Mouse (Mus musculus) megakaryocyte, adult 5-6 weeks (primary cell): ENCODE data around the gene Foxa3. TPM values are rescaled to one million over a fixed set of nuclear protein-coding genes. Genes with fewer than 3 reads are reported as not detected.
A peak's percentile ranks its signal among the peaks of the same experiment; 100 is the strongest.

ENCODE experiments used
- ATAC-seq: 2 replicates; pipeline ENCODE4 v1.8.0; 2016; ENCODE audit warnings: mild to moderate bottlenecking, inconsistent platforms; ENCODE audit not compliant: poor library complexity, severe bottlenecking
- total RNA-seq, 2 experiments: library from RNA; stranded (forward) in 1 of 2; stranded (reverse) in 1 of 2; fragments of 153-499, 151-499 nt in 1 of 2; fragments of 221-1000, 200-1000 nt in 1 of 2; gene quantifications; 2 replicates each; pipeline versions ENCODE4 v1.2.3 to v1.2.4; 2015 to 2017

The Foxa3 gene
- total RNA-seq, 2 experiments from 2014 or later, result not detected

DNA sequence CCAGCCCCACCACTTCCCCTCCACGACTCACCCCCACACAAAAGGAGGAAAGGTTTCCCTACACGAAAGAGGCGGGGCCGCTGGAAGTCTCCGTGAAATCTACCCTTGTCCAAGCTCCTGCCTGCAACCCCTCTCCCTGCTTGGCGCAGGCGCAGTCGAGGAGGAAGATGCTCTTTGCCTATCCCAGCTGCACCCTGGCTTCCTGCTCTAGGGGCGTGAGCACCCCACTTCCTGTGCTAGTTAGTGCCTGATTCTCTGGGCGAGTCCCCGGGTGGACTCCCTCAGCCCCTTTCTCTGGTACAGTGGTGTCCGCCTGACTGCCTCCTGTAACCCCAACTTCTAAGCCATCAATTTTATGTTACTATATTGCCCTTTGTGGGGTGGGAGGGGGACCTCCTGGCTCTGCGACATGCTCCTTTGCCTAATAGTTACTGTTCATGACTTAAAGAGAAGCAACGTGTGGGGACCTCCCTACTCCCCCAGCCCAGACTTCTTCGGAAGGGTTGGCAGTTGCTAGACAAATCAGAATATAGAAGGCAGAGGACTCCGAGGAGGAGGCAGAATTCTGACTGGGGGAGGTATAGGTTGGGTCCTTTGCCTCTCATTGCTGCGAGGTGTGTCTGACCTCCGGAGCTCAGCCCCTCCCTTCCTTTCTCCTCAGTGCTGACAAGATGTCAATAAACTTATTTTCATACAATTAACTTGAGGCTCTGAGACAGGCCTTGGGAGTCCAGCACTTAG is 22.1 kb downstream of the Foxa3 start:
- peak; percentile 64 for ATAC-seq

DNA sequence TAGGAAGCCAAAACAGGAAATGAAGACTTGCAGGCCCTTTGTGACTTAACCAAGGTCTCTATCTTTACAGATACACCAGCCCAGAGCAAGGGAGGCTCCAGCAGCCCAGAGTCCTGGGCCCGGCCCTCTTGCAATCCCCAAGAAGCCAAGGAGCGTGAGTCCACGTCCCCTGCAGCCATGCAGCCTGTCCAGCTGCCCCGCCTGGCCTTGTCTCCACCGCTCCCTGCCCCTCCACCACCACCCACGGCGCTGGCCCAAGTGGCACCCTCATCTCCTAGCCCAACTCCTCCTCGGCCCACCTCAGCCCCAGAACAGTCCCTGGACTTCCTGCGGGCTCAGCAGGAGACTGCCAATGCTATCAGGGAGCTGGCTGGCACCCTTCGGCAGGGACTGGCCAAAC is 22.9 kb downstream of the Foxa3 start:
- no peak for ATAC-seq

DNA sequence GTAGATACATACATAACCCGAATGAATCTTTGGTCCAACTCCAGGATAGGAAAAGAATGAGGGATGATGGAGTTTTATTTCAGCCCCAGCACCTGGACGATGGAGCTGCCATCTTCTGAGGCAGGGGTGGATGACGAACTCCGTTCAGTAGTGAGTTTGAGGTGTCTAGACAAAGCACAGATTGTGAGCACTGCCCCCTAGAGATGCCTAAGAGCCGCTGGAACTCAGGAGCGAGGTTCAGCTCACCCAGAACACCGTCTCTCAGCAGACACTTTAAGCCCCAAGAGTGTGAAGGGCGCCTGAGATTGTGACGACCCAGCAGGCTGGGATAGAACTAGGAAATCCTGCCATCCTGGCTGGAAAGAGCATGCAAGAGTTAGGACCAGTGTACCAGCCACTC is 24.5 kb downstream of the Foxa3 start:
- ATAC-seq, result no peak

DNA sequence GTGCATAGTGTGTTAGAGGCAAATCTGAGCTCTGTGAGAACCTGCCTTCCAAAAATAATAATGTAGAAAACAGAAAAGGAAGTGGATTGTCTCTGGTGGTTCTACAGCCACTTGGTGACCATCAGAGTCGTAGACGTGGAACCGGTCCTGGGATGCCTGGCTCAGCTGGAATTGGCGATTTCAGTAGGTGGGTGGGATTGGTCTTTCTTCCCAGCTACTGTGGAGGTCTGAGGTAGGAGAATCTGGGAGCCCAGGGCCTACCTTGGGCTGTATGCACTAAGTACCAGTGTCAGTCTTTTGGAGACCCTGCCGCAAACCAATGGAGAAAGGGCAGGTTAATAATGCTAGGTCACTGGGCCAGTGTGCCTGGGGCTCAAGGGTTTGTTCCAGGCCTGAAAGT is 30.3 kb downstream of the Foxa3 start:
- ATAC-seq, result no peak

DNA sequence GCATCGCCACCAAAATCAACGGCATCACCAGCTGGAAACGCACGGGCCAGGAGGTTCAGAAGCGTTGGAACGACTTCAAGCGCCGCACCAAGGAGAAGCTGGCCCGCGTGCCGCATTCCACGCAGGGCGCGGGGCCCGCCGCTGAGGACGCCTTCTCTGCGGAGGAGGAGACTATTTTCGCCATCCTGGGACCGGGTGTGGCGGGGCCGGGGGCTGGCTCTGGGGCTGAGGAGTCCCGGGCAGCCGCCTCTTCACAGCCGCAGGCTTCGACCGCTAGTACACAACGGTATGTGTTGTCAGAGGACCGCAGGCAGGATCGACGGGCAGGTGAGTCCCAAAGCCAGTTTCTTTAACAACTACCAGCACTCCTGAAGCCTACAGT is 31.1 kb downstream of the Foxa3 start:
- ATAC-seq, result no peak

DNA sequence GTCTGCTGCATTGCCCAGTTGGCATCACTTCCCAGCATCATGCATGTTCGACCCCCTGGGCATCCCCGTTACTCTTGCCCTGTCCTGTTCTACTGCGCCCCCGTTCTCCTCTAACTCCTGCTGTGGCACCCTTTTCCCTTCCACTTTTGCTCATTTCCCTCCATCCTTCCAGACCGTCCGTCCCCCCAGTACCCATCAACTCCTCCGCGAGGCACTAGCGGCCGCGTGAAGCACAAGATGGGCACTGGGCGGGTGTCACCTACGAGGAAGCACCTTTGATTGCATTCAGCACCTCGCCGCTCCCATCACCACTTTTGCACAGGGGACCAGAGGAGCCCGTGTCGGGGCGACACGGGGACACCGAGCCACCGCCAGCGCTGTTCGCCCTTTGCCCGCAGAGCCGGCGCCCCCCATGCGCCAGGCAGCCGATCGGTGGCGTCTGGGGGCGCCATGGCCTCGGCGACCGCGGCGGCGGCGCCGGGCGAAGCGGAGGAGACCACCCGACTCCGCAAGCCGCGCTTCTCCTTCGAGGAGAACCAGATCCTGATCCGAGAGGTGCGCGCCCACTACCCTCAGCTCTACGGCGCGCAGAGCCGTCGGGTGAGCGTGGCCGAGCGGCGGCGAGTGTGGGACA is 31.6 kb downstream of the Foxa3 start:
- no peak for ATAC-seq

DNA sequence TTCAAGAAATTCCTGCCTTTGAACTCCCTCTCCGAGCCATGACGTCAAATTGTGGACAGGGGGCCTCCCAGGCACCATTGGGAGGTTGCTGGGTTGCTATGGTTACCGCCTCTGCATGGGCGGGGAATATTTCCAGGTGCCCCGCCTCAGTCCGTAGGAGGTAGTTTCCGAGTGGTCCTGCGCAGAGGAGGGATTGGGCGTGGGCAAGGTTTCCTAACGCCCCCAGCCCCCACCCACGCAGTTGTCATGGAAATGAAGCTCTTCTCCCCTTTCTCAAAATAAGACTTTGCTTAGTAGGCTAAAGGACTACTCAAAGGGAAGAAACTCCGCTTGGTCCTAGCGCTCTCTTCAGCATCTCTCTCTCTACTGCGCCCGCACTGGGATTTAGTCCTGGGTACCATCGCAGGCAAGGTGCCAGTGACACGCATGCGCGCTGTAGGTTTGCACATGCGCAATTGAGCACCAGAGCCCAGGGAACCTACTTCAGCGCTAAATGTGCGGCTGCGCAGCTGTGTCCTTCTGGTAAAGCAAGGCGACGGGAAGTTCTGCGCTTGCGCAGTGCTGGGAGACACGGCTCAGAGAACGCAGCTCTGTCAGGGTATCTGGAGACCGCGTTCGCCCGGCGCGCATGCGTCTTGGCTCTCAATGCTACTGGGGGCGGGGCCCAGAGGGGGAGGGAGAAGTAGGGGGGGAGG is 32.6 kb downstream of the Foxa3 start, which contains the start of gene Mypop:
Mypop (plus strand) TSS at position 645 of the 695 bp plus-strand sequence.
- ATAC-seq, result peak; percentile 94

DNA sequence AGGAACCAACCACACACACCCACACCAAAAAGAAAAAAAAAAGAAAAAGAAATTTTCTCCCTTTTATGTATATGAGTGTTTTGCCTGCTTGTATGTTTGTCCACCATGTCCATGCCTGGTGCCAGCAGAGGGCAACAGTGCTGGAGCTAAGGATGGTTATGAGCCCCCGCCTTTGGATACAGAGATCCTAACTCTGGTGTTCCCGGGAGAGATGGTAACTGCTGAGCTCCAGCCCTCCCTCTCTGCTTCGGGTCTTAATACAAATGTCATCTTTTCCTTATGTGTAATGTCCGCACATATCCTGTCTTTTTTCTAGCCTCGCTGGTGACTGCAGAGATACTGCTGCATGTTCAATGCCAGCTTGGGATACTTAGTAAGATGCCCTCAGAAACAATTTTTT is 33.3 kb downstream of the Foxa3 start:
- ATAC-seq, result no peak

DNA sequence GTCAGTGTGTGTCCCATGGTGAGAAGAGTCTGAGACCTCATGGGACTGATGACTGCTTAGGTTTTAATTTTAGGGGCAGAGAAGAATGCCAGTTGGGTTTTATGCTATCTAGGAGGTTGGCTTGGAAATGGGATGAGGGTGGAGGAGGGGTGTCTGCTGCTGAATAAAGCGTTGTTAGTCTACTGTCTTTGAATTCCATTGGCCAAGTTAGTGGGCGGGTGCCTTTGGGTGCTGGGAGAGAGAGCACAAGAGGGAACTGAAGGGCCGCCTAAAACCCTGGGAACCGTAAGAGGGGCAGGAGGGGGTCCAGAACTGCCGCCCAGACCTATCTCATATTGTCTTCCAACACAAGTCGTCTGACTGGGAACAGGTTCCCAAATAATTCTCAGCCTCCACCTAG is 34.6 kb downstream of the Foxa3 start:
- no peak for ATAC-seq

DNA sequence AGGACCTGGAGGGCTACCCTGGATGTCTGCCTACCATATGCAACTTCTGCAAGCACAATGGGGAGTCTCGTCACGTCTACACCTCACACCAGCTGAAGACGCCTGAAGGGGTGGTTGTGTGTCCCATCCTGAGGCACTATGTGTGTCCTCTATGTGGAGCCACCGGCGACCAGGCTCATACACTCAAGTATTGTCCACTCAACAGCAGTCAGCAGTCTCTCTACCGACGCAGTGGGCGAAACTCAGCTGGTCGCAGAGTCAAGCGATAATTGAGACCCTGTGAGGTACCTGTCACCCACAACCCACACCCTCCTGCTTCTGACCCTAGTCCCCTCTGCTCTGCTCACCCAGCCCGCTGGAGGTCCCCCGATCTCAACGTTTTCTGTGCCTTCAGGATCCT is 35.6 kb downstream of the Foxa3 start:
- no peak for ATAC-seq

DNA sequence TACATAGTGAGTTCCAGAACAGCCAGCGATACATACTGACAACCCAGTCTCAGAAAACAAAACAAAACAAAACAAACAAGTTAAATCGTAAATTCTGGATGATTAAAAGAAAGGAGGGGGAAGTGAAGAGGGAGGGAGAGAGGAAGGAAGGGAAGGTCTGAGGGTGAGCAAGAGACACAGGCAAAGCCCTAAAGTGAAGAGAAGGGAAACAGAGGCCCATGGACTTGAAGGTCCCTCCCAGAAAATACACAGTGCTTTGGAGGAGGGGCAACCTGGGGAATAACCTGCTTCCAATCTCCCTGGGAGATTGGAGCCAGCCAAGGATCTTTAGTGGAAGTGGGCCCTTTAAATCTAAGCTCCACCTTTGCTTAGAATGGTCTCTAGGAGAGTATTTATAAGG is 36.2 kb downstream of the Foxa3 start, which contains the start of gene Nanos2:
Nanos2 (plus strand) TSS at position 301 of the 400 bp plus-strand sequence.
- no peak for ATAC-seq

DNA sequence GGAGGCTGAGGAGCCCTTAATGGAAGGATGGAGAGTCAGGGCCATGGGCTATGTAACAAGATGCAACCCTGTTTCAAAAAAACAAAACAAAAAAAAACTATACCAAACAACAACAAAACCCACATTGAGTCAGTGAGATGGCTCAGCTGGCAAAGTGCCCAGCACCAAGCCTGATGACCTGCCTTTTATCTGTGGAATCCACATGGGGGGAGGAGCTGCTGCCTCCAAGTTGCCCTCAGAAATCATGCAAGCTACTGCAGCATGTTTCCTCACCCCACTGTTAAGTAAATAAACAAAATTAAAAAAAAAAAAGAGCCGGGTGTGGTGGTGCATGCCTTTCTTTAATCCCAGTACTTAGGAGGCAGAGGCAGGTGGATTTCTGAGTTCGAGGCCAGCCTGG is 36.8 kb downstream of the Foxa3 start:
- ATAC-seq, result no peak

DNA sequence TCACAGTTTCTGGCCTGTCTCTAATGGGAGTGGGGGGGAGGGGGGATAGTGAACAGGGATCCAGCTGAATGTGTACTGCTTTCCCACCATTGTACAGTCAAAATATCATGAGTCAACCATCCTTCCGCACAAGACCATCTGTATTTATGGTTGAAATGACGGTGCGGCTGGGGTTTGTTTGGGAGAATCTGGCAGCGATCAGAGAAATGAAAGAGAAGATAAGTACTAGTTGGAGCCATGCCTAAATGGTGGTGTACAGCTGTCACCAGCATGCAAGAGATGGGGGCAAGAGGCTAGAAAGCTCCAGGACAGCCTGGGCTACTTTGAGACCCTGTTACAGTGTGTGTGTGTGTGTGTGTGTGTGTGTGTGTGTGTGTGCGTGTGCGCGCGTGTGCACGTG is 45.0 kb downstream of the Foxa3 start:
- no peak for ATAC-seq

DNA sequence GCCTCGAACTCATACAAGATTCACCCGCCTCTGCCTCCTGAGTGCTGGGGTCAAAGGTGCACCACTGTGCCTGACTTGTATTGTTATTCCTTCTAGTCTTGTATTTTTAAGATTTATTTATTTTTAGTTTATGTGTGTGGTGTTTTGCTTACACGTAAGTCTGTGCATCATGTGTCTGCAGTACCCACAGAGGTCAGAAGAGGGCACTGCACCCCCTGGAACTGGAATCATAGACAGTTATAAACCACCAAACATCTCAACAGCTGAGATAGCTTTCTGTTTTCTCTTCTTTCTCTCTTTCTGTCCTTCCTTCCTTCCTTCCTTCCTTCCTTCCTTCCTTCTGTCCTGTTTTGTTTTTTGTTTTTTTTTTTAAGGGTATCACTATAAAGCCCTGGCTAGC is 52.4 kb downstream of the Foxa3 start:
- ATAC-seq, result no peak

DNA sequence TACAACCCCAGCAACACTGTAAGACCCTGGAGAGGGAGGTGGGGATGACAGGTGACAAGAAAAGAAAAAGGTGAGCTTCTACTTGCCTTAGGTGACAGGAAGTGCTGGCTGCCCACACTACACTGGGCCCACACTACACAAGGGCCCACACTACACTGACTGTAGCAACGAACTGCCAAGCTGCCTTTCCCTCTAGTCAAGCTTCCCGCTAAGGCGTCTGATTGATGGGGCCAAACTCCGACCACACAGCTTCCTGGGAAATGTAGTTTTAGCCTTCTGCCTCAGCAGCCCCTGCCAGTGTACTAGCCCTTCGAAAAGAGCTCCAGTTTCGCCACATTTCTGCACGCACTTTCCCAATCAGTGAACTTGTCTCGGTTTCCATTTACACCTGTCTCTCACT is 55.7 kb downstream of the Foxa3 start:
- no peak for ATAC-seq

DNA sequence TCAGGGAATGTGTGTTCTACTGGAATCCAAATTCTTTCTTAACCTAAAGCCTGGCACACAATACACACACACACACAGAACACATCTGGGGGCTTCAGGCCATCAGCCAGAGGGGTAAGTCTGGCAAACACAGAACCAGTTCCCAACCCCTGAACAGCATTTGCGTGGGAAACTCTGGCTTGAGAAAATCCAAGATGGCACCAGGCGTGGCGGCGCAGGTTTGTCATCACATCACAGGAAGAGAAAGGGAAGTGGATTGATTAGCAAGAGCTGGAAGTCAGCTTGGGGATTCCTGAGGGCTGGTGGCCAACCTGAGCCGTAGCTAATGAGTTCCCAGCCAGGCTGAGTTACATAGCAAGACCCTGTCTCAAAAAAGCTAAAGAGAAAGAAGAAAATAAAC is 58.0 kb downstream of the Foxa3 start:
- no peak for ATAC-seq

DNA sequence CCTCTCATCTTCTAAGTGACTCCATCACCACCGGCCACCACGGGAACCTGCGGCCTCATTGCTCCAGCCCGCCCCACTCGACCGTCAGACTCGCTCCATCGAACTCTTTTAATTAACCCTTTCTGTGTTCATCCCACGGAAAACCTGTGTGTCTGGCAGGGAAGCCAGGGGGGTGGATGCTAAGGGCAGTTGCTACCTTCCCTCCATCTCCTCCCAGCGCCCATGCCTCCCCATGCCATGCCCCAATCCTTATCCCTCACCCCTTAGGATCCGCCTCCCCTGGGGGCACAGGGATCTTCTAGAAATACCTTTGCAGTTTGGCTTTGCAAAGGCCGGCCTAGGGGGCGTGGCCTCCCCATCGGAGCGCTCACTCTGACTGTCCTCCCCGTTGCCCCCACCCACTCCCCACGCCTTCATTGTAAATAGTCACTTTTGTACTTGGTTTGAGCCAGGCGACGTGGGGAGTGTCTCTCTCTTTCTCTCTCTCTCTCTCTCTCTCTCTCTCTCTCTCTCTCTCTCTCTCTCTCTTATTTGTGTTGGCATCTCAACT is 60.0 kb downstream of the Foxa3 start:
- no peak for ATAC-seq

Other genes starting within 250 kb of the Foxa3 start
- gene Psg19, start 225.0 kb downstream of the Foxa3 start, total RNA-seq (2015), result not detected in 2 replicates
- not detected in 2 replicates for gene Psg19, start 225.0 kb downstream of the Foxa3 start, total RNA-seq (2017)
- not detected in 2 replicates for gene Psg17, start 201.9 kb downstream of the Foxa3 start, total RNA-seq (2015)
- not detected in 2 replicates for gene Psg17, start 201.9 kb downstream of the Foxa3 start, total RNA-seq (2017)
- not detected in 2 replicates for gene Mill2, start 183.6 kb downstream of the Foxa3 start, total RNA-seq (2015)
- gene Mill2, start 183.6 kb downstream of the Foxa3 start, total RNA-seq (2017), result 0.08 TPM in 1 of 2 replicates, not detected in the other
- 492 and 634 TPM in 2 replicates for gene Pglyrp1, start 152.2 kb downstream of the Foxa3 start, total RNA-seq (2015)
- gene Pglyrp1, start 152.2 kb downstream of the Foxa3 start, total RNA-seq (2017), result 78.5 and 108 TPM in 2 replicates
- 12.9 and 15.3 TPM in 2 replicates for gene Ccdc61, start 113.1 kb downstream of the Foxa3 start, total RNA-seq (2015)
- 8.9 and 12.2 TPM in 2 replicates for gene Ccdc61, start 113.1 kb downstream of the Foxa3 start, total RNA-seq (2017)
- not detected in 2 replicates for gene Nova2, start 97.7 kb downstream of the Foxa3 start, total RNA-seq (2015)
- gene Nova2, start 97.7 kb downstream of the Foxa3 start, total RNA-seq (2017), result not detected in 2 replicates
- not detected in 2 replicates for gene Nanos2, start 36.1 kb downstream of the Foxa3 start, total RNA-seq (2015)
- gene Nanos2, start 36.1 kb downstream of the Foxa3 start, total RNA-seq (2017), result not detected in 2 replicates
- gene Mypop, start 32.3 kb downstream of the Foxa3 start, total RNA-seq (2015), result 0.25 TPM in 1 of 2 replicates, not detected in the other
- 0.15 and 0.24 TPM in 2 replicates for gene Mypop, start 32.3 kb downstream of the Foxa3 start, total RNA-seq (2017)
- 11.4 and 14.5 TPM in 2 replicates for gene Irf2bp1, start 19.5 kb downstream of the Foxa3 start, total RNA-seq (2015)
- gene Irf2bp1, start 19.5 kb downstream of the Foxa3 start, total RNA-seq (2017), result 6.9 and 8.2 TPM in 2 replicates
- gene Sympk, start 839 bp upstream of the Foxa3 start, total RNA-seq (2015), result 48.4 and 54.7 TPM in 2 replicates
- gene Sympk, start 839 bp upstream of the Foxa3 start, total RNA-seq (2017), result 26.6 and 30.4 TPM in 2 replicates
- gene Rsph6a, start 31.2 kb upstream of the Foxa3 start, total RNA-seq (2015), result not detected in 2 replicates
- not detected in 2 replicates for gene Rsph6a, start 31.2 kb upstream of the Foxa3 start, total RNA-seq (2017)
- 4.1 and 6.2 TPM in 2 replicates for gene Dmwd, start 52.7 kb upstream of the Foxa3 start, total RNA-seq (2015)
- 1.0 and 1.3 TPM in 2 replicates for gene Dmwd, start 52.7 kb upstream of the Foxa3 start, total RNA-seq (2017)
- 2.2 and 5.4 TPM in 2 replicates for gene Dmpk, start 60.3 kb upstream of the Foxa3 start, total RNA-seq (2015)
- gene Dmpk, start 60.3 kb upstream of the Foxa3 start, total RNA-seq (2017), result 2.7 and 3.1 TPM in 2 replicates
- gene Six5, start 71.1 kb upstream of the Foxa3 start, total RNA-seq (2015), result 0.18 TPM in 1 of 2 replicates, not detected in the other
- 0.04 and 0.07 TPM in 2 replicates for gene Six5, start 71.1 kb upstream of the Foxa3 start, total RNA-seq (2017)
- gene Gm4969, start 94.8 kb upstream of the Foxa3 start, total RNA-seq (2015), result 0.05 TPM in 1 of 2 replicates, not detected in the other
- 0.29 TPM in 1 of 2 replicates, not detected in the other for gene Gm4969, start 94.8 kb upstream of the Foxa3 start, total RNA-seq (2017)
- gene Fbxo46, start 96.3 kb upstream of the Foxa3 start, total RNA-seq (2015), result 1.5 and 1.9 TPM in 2 replicates
- 6.5 and 6.9 TPM in 2 replicates for gene Fbxo46, start 96.3 kb upstream of the Foxa3 start, total RNA-seq (2017)
- gene Qpctl, start 125.8 kb upstream of the Foxa3 start, total RNA-seq (2015), result 6.6 and 7.9 TPM in 2 replicates
- 3.5 and 4.5 TPM in 2 replicates for gene Qpctl, start 125.8 kb upstream of the Foxa3 start, total RNA-seq (2017)
- gene Snrpd2, start 126.2 kb upstream of the Foxa3 start, total RNA-seq (2015), result 44.2 and 53.7 TPM in 2 replicates
- 28.3 and 32.4 TPM in 2 replicates for gene Snrpd2, start 126.2 kb upstream of the Foxa3 start, total RNA-seq (2017)
- not detected in 2 replicates for gene Gipr, start 142.6 kb upstream of the Foxa3 start, total RNA-seq (2015)
- gene Gipr, start 142.6 kb upstream of the Foxa3 start, total RNA-seq (2017), result not detected in 2 replicates
- 5.2 and 9.1 TPM in 2 replicates for gene Eml2, start 152.9 kb upstream of the Foxa3 start, total RNA-seq (2015)
- 8.7 and 13.4 TPM in 2 replicates for gene Eml2, start 152.9 kb upstream of the Foxa3 start, total RNA-seq (2017)
- gene Gpr4, start 189.0 kb upstream of the Foxa3 start, total RNA-seq (2015), result not detected in 2 replicates
- gene Gpr4, start 189.0 kb upstream of the Foxa3 start, total RNA-seq (2017), result 0.12 TPM in 1 of 2 replicates, not detected in the other
- 12.3 and 15.7 TPM in 2 replicates for gene Opa3, start 204.8 kb upstream of the Foxa3 start, total RNA-seq (2015)
- gene Opa3, start 204.8 kb upstream of the Foxa3 start, total RNA-seq (2017), result 18.2 and 20.7 TPM in 2 replicates
- 122 and 129 TPM in 2 replicates for gene Vasp, start 248.3 kb upstream of the Foxa3 start, total RNA-seq (2015)
- 180 and 227 TPM in 2 replicates for gene Vasp, start 248.3 kb upstream of the Foxa3 start, total RNA-seq (2017)